Comparison of ENCODE assay signal across 36 mouse cellular contexts in the genomic region with DNA sequence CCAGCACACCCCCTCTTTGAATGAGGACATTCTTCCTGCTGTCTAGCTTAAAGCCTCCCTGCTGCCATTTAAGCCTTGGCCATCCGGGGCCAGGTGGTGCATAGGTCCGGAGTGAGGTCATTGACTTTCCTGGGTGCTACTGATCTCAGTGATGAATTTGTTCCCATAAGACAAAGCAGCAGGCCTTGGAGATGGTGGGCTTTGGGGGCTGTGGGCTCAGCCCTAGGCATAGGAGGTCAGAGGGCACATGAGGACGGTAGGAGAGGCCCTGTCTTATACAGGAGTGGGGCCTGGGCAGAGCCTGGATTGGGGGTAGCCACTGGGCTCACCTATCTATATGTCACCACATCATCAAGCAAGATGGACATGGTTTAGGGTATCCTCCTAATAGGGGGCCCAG. TPM values are rescaled to one million over a fixed set of nuclear protein-coding genes. Genes with fewer than 3 reads are reported as not detected.
DNase-seq lines count a peak whose midpoint lies in the region; ATAC-seq and TF ChIP-seq lines count a peak whose summit lies in the region.
"Had no signal": no experiment of that assay in that cellular context is flagged by ENCODE, and none has a peak within 500 bp of the region (broad histone marks: within the 10 kb centered on the region; RNA-seq: fewer than 3 reads in every experiment).

No protein-coding gene starts in this region.

- peak overlapping the region; percentile 88 for H3K4me3 ChIP-seq in gastrocnemius, adult 2 months
- H3K4me3 ChIP-seq in heart, embryonic 12.5 days = peak overlapping the region; percentile 59
- H3K4me3 ChIP-seq in intestine, embryonic 16.5 days (ENCODE audit: low read length) = no peak overlapping the region
- H3K4me3 ChIP-seq: embryonic facial prominence, embryonic 13.5 days; forebrain, embryonic 10.5 days; forebrain, embryonic 15.5 days; hindbrain, embryonic 15.5 days; limb, embryonic 10.5 days; limb, embryonic 15.5 days; liver, embryonic 13.5 days; megakaryocyte, embryonic 14.5 days; midbrain, embryonic 12.5 days; neural tube, embryonic 13.5 days had no signal

- peaks cover 73% of the 10 kb centered on the region for H3K4me1 ChIP-seq in heart, embryonic 12.5 days (replicated peaks)
- peaks cover 14% of the 10 kb centered on the region for H3K4me1 ChIP-seq in intestine, embryonic 16.5 days (ENCODE audit: control insufficient read depth, insufficient read depth, low read length)
- H3K4me1 ChIP-seq: forebrain, embryonic 15.5 days; hindbrain, embryonic 15.5 days; neural tube, embryonic 13.5 days had no signal

- H3K27me3 ChIP-seq in heart, embryonic 12.5 days (replicated peaks) = no peaks in the 10 kb centered on the region
- no peaks in the 10 kb centered on the region for H3K27me3 ChIP-seq in intestine, embryonic 16.5 days (replicated peaks; ENCODE audit: control insufficient read depth, insufficient read depth, low read length)
- H3K27me3 ChIP-seq: forebrain, embryonic 15.5 days; hindbrain, embryonic 15.5 days; limb, embryonic 15.5 days; liver, embryonic 13.5 days; neural tube, embryonic 13.5 days had no signal

- peak overlapping the region; percentile 70 for H3K4me2 ChIP-seq in heart, embryonic 12.5 days
- H3K4me2 ChIP-seq in intestine, embryonic 16.5 days (ENCODE audit: low read depth, low read length) = peak overlapping the region; percentile 16; the same call in 1 of the 2 replicates
- H3K4me2 ChIP-seq: embryonic facial prominence, embryonic 13.5 days; forebrain, embryonic 15.5 days; hindbrain, embryonic 15.5 days; limb, embryonic 15.5 days; liver, embryonic 13.5 days; midbrain, embryonic 12.5 days; neural tube, embryonic 13.5 days had no signal

- intact Hi-C loops in gastrocnemius, adult 2 months (cut with DNase I) = no loop called here
- intact Hi-C loops in heart, postnatal 14 days (cut with DNase I) = no loop called here

- WGBS in heart, embryonic 12.5 days = 32% methylated on average over 3 of the region's 3 CpGs
- WGBS in intestine, embryonic 16.5 days = 81% methylated on average over 3 of the region's 3 CpGs

- no peaks in the 10 kb centered on the region for H3K9me3 ChIP-seq in heart, embryonic 12.5 days (replicated peaks)
- no peaks in the 10 kb centered on the region for H3K9me3 ChIP-seq in intestine, embryonic 16.5 days (ENCODE audit: control insufficient read depth, low read length)
- H3K9me3 ChIP-seq: embryonic facial prominence, embryonic 13.5 days; forebrain, embryonic 10.5 days; forebrain, embryonic 15.5 days; G1E; hindbrain, embryonic 15.5 days; limb, embryonic 10.5 days; limb, embryonic 15.5 days; liver, embryonic 13.5 days; megakaryocyte, embryonic 14.5 days; midbrain, embryonic 12.5 days; neural tube, embryonic 13.5 days had no signal

- ATAC-seq in heart, embryonic 12.5 days (ENCODE audit: insufficient number of reproducible peaks, low FRiP score) = no peak
- ATAC-seq in intestine, embryonic 16.5 days = no peak
- ATAC-seq: forebrain, embryonic 15.5 days; inflammation-experienced regulatory T-cells, adult 6 months; lung, postnatal 0 days had no signal

- no peak for TF ChIP-seq CTCF in gastrocnemius, adult 2 months (IDR thresholded peaks at IDR 0.05)

- H3K9ac ChIP-seq in heart, embryonic 12.5 days = peak overlapping the region; percentile 93
- H3K9ac ChIP-seq in intestine, embryonic 16.5 days (ENCODE audit: low read depth, low read length) = peak overlapping the region; percentile 34; the same call in 1 of the 2 replicates
- H3K9ac ChIP-seq: embryonic facial prominence, embryonic 13.5 days; forebrain, embryonic 15.5 days; hindbrain, embryonic 15.5 days; limb, embryonic 15.5 days; liver, embryonic 13.5 days; midbrain, embryonic 12.5 days; neural tube, embryonic 13.5 days had no signal

- DNase-seq in gastrocnemius, adult 2 months = peak; percentile 55
- DNase-seq in gastrocnemius, adult 8-10 months (ENCODE audit: low spot score in 2 of 2) = no peak
- no peak for DNase-seq in heart, postnatal 14 days
- no peak for DNase-seq in embryo, embryonic 9.5 days (ENCODE audit: extremely low spot score)
- DNase-seq in right cerebral cortex, postnatal 4 days = no peak
- DNase-seq in spleen, postnatal 4 days (ENCODE audit: low spot score in 2 of 2) = no peak
- DNase-seq: adrenal gland, adult 8-10 months; cerebellum, adult 9-10 months; cerebellum, postnatal 36 days; kidney, adult 8-10 months; layer of hippocampus, adult 9-11 months; liver, embryonic 13.5 days; lung, adult 18-20 months; lung, postnatal 4 days; thymus, postnatal 4 days had no signal

- peaks cover 22% of the 10 kb centered on the region for H3K36me3 ChIP-seq in heart, embryonic 12.5 days
- H3K36me3 ChIP-seq in intestine, embryonic 16.5 days (ENCODE audit: control insufficient read depth, insufficient read depth, low read length) = no peaks in the 10 kb centered on the region
- H3K36me3 ChIP-seq: embryonic facial prominence, embryonic 13.5 days; forebrain, embryonic 10.5 days; forebrain, embryonic 15.5 days; G1E; hindbrain, embryonic 15.5 days; limb, embryonic 10.5 days; limb, embryonic 15.5 days; liver, embryonic 13.5 days; midbrain, embryonic 12.5 days; neural tube, embryonic 13.5 days had no signal

- peak overlapping the region; percentile 99 for H3K27ac ChIP-seq in gastrocnemius, adult 2 months
- H3K27ac ChIP-seq in heart, embryonic 12.5 days (ENCODE audit: poor library complexity, severe bottlenecking) = peak overlapping the region; percentile 95
- peak overlapping the region; percentile 88 for H3K27ac ChIP-seq in intestine, embryonic 16.5 days (ENCODE audit: low read length)
- H3K27ac ChIP-seq: embryonic facial prominence, embryonic 13.5 days; forebrain, embryonic 10.5 days; forebrain, embryonic 15.5 days; hindbrain, embryonic 15.5 days; kidney, postnatal 0 days; limb, embryonic 10.5 days; limb, embryonic 15.5 days; liver, embryonic 13.5 days; midbrain, embryonic 12.5 days; neural tube, embryonic 13.5 days had no signal

RNA-seq across cellular contexts. Expression of gene Ldb3, which starts 1.6 kb away (rescaled TPM):
- 1,000 to 10,000 TPM; 1,886 to 2,548 TPM for total RNA-seq in gastrocnemius, adult 2 months (2021)
- total RNA-seq in gastrocnemius, adult 8-10 months (2022) = 1,000 to 10,000 TPM; 1,553 to 2,052 (median 1,838) TPM
- polyA plus RNA-seq in heart, embryonic 12.5 days (2016; fragmentation: Nextera tagmentation; extraction: Ambion mirVana) = 226 and 239 TPM in 2 replicates
- 100 to 1,000 TPM; 877 to 926 TPM for total RNA-seq in heart, postnatal 14 days (2021)
- polyA plus RNA-seq in intestine, embryonic 16.5 days (2015; fragmentation: Nextera tagmentation; extraction: Ambion mirVana) = 12.8 and 15.7 TPM in 2 replicates
- polyA plus RNA-seq: G1E; inflammation-experienced regulatory T-cells, adult 6 months had no signal

RNA-seq across cellular contexts. Expression of gene Opn4, which starts 13.1 kb away (rescaled TPM):
- not detected for total RNA-seq in gastrocnemius, adult 2 months (2021)
- total RNA-seq in gastrocnemius, adult 8-10 months (2022) = not detected
- polyA plus RNA-seq in heart, embryonic 12.5 days (2016; fragmentation: Nextera tagmentation; extraction: Ambion mirVana) = 4.3 and 4.9 TPM in 2 replicates
- total RNA-seq in heart, postnatal 14 days (2021) = 1 to 10 TPM; 2.2 to 2.3 TPM
- 0.34 TPM in 1 of 2 replicates, not detected in the other for polyA plus RNA-seq in intestine, embryonic 16.5 days (2015; fragmentation: Nextera tagmentation; extraction: Ambion mirVana)
- total RNA-seq: gastrocnemius, adult 18-20 months; hematopoietic stem cell, adult 5-6 weeks; left cerebral cortex, postnatal 10 days; midbrain, postnatal 0 days had no signal
- polyA plus RNA-seq: embryonic facial prominence, embryonic 13.5 days; forebrain, embryonic 15.5 days; G1E; hindbrain, embryonic 15.5 days; inflammation-experienced regulatory T-cells, adult 6 months; limb, embryonic 10.5 days; liver, embryonic 13.5 days; midbrain, embryonic 12.5 days; neural tube, embryonic 13.5 days; spleen, adult 2 months; thymus, postnatal 0 days had no signal
